Mouse (Mus musculus) limb, embryonic 12.5 days (tissue): Measurements from ENCODE around the gene Dock10. TPM values are rescaled to one million over a fixed set of nuclear protein-coding genes. Genes with fewer than 3 reads are reported as not detected.
"Not testable (repeated sequence)": the region's sequence is repeated elsewhere in the genome, so short reads cannot be mapped to it uniquely, and the experiment has no call there.

Source experiments
- ATAC-seq: fragments of 200-750 bp; cut with Nextera tagmentation; 2 replicates; pipeline ENCODE4 v1.8.0; 2017; ENCODE audit warnings: low read depth, moderate TSS enrichment; ENCODE audit not compliant: insufficient number of reproducible peaks, insufficient read depth, low FRiP score, low TSS enrichment
- H3K27ac ChIP-seq: fragments of 300-500 bp; sonication (generic); 2 replicates; pipeline ENCODE4 v1.5.1; 2016; ENCODE audit warnings: mild to moderate bottlenecking, moderate library complexity
- H3K27me3 ChIP-seq: fragments of 300-500 bp; sonication (generic); 2 replicates; pipeline ENCODE4 v1.6.1; 2016; ENCODE audit warnings: mild to moderate bottlenecking, moderate library complexity
- H3K36me3 ChIP-seq: fragments of 300-500 bp; sonication (generic); 2 replicates; pipeline ENCODE4 v1.6.1; 2016; ENCODE audit warnings: mild to moderate bottlenecking, moderate library complexity
- H3K4me1 ChIP-seq: fragments of 300-500 bp; sonication (generic); replicated peaks from 2 replicates; pipeline ENCODE4 v1.6.1; 2016
- H3K4me2 ChIP-seq: fragments of 300-500 bp; sonication (generic); 2 replicates; pipeline ENCODE4 v1.6.1; 2016; ENCODE audit warnings: mild to moderate bottlenecking, moderate library complexity
- H3K4me3 ChIP-seq: fragments of 300-500 bp; sonication (generic); replicated peaks from 2 replicates; pipeline ENCODE4 v1.5.1; 2016; ENCODE audit warnings: mild to moderate bottlenecking
- H3K9ac ChIP-seq: fragments of 300-500 bp; sonication (generic); replicated peaks from 2 replicates; pipeline ENCODE4 v1.6.1; 2016; ENCODE audit warnings: mild to moderate bottlenecking, moderate library complexity
- H3K9me3 ChIP-seq: fragments of 300-500 bp; sonication (generic); 2 replicates; pipeline ENCODE4 v1.6.1; 2016; ENCODE audit warnings: mild to moderate bottlenecking, moderate library complexity
- WGBS: fragments of 180-500 bp; shearing (Covaris S2); methylation state at CpG from one replicate; pipeline ENCODE4 v1.1.7; 2016; 5-methylcytosine and 5-hydroxymethylcytosine counted together
- polyA plus RNA-seq: library from polyadenylated mRNA; unstranded; fragments of >200 nt; fragmentation: Nextera tagmentation; extraction: Ambion mirVana; gene quantifications from 2 replicates; pipeline ENCODE4 v1.2.1, GENCODE M21; 2016

The Dock10 gene
- polyA plus RNA-seq, 1 experiment from 2014 or later, result 4.5 TPM

DNA sequence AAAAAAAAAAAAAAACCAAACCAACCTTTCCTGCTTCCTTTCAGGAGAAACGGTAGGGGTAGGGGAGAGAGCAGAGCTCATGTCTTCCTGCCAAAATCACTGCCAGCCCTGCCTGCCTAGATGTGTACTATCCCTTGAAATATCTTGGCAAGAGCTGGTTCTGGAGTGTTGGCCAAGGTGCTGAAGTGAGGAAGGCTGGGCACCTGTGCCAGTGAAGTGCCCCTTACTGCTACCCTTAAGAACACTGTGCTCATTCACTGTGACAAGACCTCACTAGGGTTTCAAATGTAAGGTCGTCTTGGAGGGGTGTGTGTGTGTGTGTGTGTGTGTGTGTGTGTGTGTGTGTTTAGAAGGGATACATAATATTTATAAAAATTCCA lies 2.3 kb downstream of the Dock10 start:
- H3K27ac ChIP-seq, result no peak overlapping the region
- H3K27me3 ChIP-seq, result peaks cover 20% of the 10 kb centered on the region; the same call in 1 of the 2 replicates
- no peak overlapping the region for H3K4me2 ChIP-seq
- H3K36me3 ChIP-seq, result no peaks in the 10 kb centered on the region
- H3K4me3 ChIP-seq, result no peak overlapping the region
- WGBS, result 24% methylated on average over 2 of the region's 2 CpGs
- H3K9ac ChIP-seq, result no peak overlapping the region
- ATAC-seq, result no peak
- H3K9me3 ChIP-seq, result no peaks in the 10 kb centered on the region
- peaks cover 15% of the 10 kb centered on the region for H3K4me1 ChIP-seq

DNA sequence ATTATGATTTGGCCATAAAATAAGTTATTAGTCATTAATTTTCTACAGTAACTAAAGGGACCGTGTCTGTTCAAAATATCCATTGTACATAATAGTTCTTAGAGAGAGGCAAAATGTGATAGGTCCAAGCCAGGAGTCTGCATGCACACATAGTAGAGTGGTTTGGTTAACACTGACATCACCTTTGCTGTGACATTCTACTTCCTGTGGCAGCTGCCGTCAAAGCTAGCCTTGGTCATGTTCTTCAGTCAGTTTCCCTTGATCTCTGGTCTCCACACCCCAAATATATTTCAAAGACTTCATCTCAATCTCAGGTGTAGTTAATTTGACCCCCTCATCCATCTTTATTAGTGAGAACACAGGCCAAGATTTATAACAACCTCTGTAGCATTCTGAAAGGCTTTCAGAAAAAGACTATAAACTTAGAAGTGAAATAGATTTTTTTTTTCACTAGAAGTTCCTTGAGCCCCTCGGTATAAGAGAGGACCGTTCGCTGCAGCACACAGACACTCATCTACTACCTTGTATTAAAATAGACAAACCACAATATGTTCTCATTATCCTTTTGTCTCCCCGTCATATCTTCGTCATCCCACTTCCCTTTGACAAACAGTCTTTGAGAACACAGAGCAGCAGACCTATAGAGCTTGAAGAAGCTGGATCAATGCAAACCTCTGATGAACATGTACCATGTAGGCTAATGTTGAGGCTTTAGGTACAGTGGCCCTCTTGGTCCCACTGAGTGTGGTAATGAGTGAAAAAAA lies 2.8 kb downstream of the Dock10 start:
- H3K36me3 ChIP-seq, result no peaks in the 10 kb centered on the region
- ATAC-seq, result no peak

DNA sequence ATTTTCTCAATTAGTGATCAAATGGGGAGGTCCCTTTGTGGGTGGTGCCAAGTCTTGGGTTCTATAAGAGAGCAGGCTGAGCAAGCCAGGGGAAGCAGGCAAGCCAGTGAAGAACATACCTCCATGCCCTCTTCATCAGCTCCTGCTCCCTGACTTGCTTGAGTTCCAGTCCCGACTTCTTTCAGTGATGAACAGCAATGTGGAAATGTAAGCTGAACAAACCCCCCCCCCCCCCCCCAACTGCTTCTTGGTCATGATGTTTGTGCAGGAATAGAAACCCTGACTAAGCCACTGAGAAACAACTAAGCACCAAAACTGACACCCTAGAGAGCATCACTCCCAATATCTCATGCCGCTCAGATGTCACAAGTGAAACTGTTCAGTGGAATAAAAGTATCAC lies 9.2 kb downstream of the Dock10 start:
- not testable (repeated sequence) for H3K27me3 ChIP-seq, H3K9ac ChIP-seq, H3K4me3 ChIP-seq, H3K36me3 ChIP-seq, ATAC-seq, H3K4me2 ChIP-seq, H3K4me1 ChIP-seq, H3K27ac ChIP-seq, H3K9me3 ChIP-seq
- 78% methylated on average over 2 of the region's 2 CpGs for WGBS

More for the DNA sequence above, 2.8 kb downstream of the Dock10 start:
- WGBS, result 66% methylated on average over 7 of the region's 7 CpGs
- Histone ChIP-seq H3K4me2 (no peak overlapping the region), H3K27ac (no peak overlapping the region), H3K4me1 (peaks cover 15% of the 10 kb centered on the region), H3K9ac (no peak overlapping the region), H3K4me3 (no peak overlapping the region), H3K27me3 (peaks cover 20% of the 10 kb centered on the region; the same call in 1 of the 2 replicates), H3K9me3 (no peaks in the 10 kb centered on the region)

DNA sequence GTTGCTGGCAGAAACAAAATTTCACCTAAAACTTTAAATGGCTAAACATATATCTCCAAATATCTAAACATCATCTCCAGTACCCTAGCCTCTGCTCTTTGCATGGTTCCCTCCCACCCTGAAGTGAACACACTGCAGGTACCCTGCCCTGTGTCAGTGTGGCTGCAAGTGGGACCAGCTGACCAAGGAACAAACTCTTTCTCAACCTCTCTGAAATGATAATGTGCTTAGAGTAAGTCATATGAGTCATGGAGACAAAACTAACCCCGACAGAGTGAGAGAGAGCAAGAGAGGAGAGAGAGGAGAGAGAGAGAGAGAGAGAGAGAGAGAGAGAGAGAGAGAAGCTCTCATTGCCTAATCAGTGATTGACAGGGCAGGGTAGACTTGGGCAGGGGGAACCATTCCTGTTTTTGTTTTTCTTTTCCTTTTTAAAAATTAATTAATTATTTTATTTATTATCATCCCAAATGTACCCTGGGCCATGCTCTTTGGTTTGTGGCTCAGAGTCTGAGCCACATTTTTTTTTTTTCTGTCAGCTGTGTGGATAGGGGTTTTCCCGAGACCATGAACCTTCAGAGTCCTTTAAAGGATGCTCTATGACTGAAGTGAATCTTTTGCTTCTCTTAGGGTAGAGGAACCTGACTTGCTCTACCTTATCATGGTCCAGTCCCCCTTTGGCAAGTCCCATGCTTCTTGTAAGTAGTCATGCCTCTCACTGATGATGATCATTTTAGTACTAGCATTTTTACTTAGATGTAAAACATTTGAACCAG lies 11.4 kb downstream of the Dock10 start:
- Histone ChIP-seq H3K36me3 (no peaks in the 10 kb centered on the region), H3K4me2 (no peak overlapping the region), H3K9me3 (no peaks in the 10 kb centered on the region), H3K4me1 (no peaks in the 10 kb centered on the region), H3K27ac (no peak overlapping the region), H3K27me3 (no peaks in the 10 kb centered on the region), H3K4me3 (no peak overlapping the region), H3K9ac (no peak overlapping the region)
- WGBS, result 80% methylated on average over 2 of the region's 2 CpGs
- ATAC-seq, result no peak

DNA sequence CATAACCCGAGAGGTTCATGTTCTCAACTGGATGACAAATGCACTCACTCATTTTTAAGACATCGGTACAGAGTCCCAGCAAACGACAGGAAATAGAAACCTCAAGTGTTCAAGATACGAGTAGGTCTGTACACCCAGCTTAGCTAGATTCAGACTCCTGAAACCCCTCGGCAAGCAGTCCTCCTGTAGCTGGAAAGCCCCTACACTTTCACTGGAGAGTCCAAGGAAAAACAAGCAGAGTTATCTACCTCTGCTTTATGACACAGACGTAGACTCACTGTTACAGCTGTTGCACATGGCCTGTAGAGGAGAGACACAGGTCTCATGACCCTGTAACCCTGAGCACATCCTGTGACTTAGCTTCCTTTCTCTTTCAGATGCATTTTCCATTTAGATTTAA lies 12.1 kb downstream of the Dock10 start:
- H3K27me3 ChIP-seq, result no peaks in the 10 kb centered on the region
- H3K36me3 ChIP-seq, result no peaks in the 10 kb centered on the region
- H3K4me1 ChIP-seq, result no peaks in the 10 kb centered on the region
- no peak overlapping the region for H3K9ac ChIP-seq
- no peaks in the 10 kb centered on the region for H3K9me3 ChIP-seq
- H3K4me3 ChIP-seq, result no peak overlapping the region
- 84% methylated on average over 6 of the region's 6 CpGs for WGBS
- H3K27ac ChIP-seq, result no peak overlapping the region
- no peak overlapping the region for H3K4me2 ChIP-seq
- no peak for ATAC-seq

DNA sequence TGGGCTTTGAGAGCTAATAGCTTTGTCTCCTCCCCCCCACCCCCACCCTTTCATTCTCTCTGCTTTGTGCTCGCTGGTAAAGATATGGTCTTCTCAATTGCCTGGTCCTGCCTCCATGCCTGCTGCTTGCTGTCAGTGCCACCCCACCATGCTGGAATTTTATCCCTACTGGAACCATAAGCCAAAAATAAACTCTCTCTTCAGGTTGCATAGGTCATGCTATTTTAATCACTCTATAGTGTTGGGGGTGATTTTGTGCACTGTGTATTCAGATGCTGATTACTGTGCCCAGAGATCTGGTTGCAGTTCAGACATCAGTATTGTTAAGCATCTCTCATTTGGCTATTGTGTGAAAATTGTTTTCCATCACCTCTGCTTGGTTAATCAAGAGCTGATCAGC lies 18.9 kb downstream of the Dock10 start:
- 40% methylated on average over 1 of the region's 1 CpGs for WGBS
- Histone ChIP-seq H3K27ac (no peak overlapping the region), H3K9me3 (no peaks in the 10 kb centered on the region), H3K4me2 (no peak overlapping the region), H3K4me3 (no peak overlapping the region), H3K36me3 (no peaks in the 10 kb centered on the region), H3K27me3 (no peaks in the 10 kb centered on the region), H3K4me1 (no peaks in the 10 kb centered on the region), H3K9ac (no peak overlapping the region)
- no peak for ATAC-seq

DNA sequence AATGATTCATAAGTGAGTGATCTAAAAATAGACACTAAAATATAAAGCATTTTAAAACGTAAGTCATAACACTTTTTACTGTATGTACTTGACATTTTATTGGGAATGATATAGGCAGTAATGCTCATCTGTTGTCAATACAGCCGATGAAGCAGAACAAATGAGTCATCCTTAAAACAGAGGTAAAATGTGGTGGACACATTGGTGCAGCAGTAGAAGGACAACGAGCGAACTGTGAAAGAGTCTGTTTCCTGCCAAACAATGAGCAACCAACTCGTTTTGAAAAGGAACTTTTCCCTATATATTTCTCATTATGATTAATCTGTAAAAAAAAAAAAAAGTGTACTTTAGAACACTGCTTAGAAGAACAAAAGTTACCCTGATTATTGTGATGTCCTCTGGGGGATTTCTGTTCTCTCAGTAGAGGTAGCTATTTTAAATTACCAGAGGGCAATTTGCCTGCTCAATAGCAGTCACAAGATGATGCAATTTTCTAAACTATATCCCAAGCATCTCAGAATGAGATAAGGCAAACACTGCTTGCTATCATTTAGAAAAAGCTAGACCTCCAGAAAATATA lies 20.4 kb downstream of the Dock10 start:
- no peak overlapping the region for H3K4me3 ChIP-seq
- H3K27me3 ChIP-seq, result no peaks in the 10 kb centered on the region
- WGBS, result 78% methylated on average over 5 of the region's 5 CpGs
- no peaks in the 10 kb centered on the region for H3K36me3 ChIP-seq
- no peaks in the 10 kb centered on the region for H3K4me1 ChIP-seq
- no peak for ATAC-seq
- no peak overlapping the region for H3K4me2 ChIP-seq
- no peak overlapping the region for H3K27ac ChIP-seq
- no peak overlapping the region for H3K9ac ChIP-seq
- no peaks in the 10 kb centered on the region for H3K9me3 ChIP-seq

DNA sequence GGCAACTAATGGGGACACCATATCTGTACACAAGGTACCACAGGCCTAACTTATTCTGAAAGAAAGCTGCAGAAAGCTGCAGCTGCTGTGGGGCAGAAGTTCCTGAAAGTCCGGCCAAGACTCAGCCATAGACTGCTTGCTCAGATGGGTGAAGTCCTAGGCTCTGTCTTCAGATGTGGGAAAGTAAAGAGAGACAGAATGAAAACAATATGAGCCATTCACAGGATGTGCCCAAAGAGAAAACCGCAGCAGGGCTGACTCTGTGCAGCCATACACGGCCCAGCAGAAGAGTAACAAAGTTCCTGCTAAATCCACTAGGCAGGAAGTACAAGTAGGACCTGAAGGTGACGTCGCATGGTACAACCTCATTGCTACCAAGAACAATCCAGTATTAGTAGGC lies 27.7 kb downstream of the Dock10 start:
- Histone ChIP-seq H3K4me2 (no peak overlapping the region), H3K27me3 (no peaks in the 10 kb centered on the region), H3K4me3 (no peak overlapping the region), H3K36me3 (no peaks in the 10 kb centered on the region), H3K27ac (no peak overlapping the region), H3K4me1 (no peaks in the 10 kb centered on the region), H3K9ac (no peak overlapping the region), H3K9me3 (no peaks in the 10 kb centered on the region)
- WGBS, result 78% methylated on average over 5 of the region's 5 CpGs
- no peak for ATAC-seq

DNA sequence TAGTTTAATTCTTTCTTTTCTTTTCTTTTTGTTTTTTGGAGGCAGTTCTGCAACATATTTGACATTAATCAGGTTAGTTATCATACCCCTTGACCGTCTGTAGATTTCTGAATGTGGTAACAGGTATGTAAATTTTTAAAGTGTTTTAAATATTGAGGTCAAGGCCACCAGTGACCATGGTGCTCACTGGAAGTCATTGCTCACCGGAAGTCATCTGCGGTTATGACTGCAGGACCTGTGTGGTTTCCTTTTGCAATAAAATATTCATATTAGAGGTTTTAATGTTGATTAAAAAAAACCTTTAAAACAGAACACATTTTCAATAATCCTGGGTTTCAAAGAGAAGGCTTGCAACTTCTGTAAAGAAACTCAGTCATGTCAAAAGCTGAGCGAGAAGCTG lies 28.2 kb downstream of the Dock10 start:
- Histone ChIP-seq H3K4me1 (no peaks in the 10 kb centered on the region), H3K9ac (no peak overlapping the region), H3K27me3 (no peaks in the 10 kb centered on the region), H3K36me3 (no peaks in the 10 kb centered on the region), H3K4me3 (no peak overlapping the region), H3K9me3 (no peaks in the 10 kb centered on the region), H3K4me2 (no peak overlapping the region), H3K27ac (no peak overlapping the region)
- 90% methylated on average over 4 of the region's 4 CpGs for WGBS
- no peak for ATAC-seq

DNA sequence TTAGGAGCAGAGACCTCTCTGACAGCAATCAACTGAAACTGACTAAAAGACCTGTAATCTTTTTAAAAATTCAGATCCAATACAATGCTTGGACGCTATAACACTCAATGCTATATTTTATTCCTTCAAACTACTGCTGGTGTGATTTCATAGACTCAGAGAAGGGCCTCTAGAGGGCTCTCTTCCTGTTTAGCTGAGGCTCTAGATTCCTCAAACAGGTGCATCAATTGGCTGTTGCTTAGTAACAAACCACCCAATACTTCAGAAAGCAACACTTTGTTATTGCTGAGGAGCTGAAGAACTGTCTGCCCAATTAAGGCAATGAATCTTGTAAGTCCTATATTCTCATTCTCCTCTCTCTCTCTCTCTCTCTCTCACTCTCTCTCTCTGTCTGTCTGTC lies 30.1 kb downstream of the Dock10 start:
- WGBS, result 59% methylated on average over 1 of the region's 1 CpGs

DNA sequence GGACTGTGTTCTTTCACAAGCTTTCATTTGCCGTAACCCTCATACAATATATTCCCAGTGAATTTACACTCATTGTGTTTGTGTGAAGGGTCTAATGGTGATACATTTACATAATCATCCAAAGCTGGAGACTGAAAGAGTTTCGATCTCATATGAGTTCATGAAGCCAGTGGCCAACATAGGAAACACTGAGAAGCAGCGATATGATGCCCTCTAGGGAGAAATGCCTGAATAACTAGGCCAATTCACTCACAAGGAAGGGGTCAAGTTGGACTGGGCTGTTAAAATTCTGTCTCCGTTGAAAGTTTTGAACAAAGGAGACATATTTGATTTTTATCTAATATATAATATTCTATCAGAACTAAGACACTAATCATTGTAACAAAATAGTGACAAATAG lies 30.9 kb downstream of the Dock10 start:
- no peak overlapping the region for H3K4me3 ChIP-seq
- 80% methylated on average over 4 of the region's 4 CpGs for WGBS

More for the DNA sequence above, 30.1 kb downstream of the Dock10 start:
- no peak overlapping the region for H3K9ac ChIP-seq
- no peak overlapping the region for H3K4me3 ChIP-seq
- H3K36me3 ChIP-seq, result no peaks in the 10 kb centered on the region
- no peak overlapping the region for H3K27ac ChIP-seq
- no peaks in the 10 kb centered on the region for H3K9me3 ChIP-seq
- H3K4me2 ChIP-seq, result no peak overlapping the region
- H3K27me3 ChIP-seq, result no peaks in the 10 kb centered on the region
- H3K4me1 ChIP-seq, result no peaks in the 10 kb centered on the region
- ATAC-seq, result no peak

More for the DNA sequence above, 30.9 kb downstream of the Dock10 start:
- no peak for ATAC-seq
- Histone ChIP-seq H3K9me3 (no peaks in the 10 kb centered on the region), H3K4me2 (no peak overlapping the region), H3K27me3 (no peaks in the 10 kb centered on the region), H3K4me1 (no peaks in the 10 kb centered on the region), H3K36me3 (no peaks in the 10 kb centered on the region), H3K27ac (no peak overlapping the region), H3K9ac (no peak overlapping the region)
